Mouse (Mus musculus): ENCODE measurements at regions not wholly inside any gene's neighbourhood (a gene's known extent, or its start where the extent isn't known, plus 50 kb on each side); places are given as distances from the start of the nearest gene placed in this dataset.
A peak's percentile ranks its signal among the peaks of the same experiment; 100 is the strongest.

DNA sequence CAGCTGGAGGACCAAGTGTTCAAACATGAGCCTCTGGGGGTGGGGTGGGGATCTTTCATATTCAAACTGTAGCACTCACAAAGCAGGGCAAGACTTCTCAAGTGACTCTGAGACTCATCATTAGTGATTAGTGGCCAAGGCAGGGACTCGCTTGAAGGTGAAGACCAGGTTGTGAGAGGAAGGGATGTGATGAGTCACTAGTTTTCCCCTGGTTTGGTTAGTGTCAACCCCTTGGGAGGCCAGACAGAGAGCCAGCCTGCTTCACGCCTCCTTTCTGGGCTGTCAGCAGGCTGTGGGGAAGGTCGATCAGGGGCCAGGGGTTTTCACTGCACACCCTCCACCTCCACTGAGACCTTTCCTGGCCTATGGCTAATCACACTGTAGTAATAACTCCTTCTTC, 65.2 kb downstream of the Slc30a10 start:
- ATAC-seq (replicated peaks; ENCODE audit: low FRiP score, low read depth) (no peak), DNase-seq (ENCODE audit: low spot score) (no peak)
- no peak for TF ChIP-seq CTCF (IDR thresholded peaks at IDR 0.05; ENCODE audit: low read depth)
- WGBS, result 40% methylated on average over 3 of the region's 3 CpGs
- H3K9me3 ChIP-seq (replicated peaks; ENCODE audit: low read length), result no peaks in the 10 kb centered on the region
- no peak overlapping the region for H3K9ac ChIP-seq (ENCODE audit: low read depth, low read length)
- no peaks in the 10 kb centered on the region for H3K4me1 ChIP-seq (replicated peaks; ENCODE audit: insufficient read depth, low read length)
- no peaks in the 10 kb centered on the region for H3K36me3 ChIP-seq (ENCODE audit: insufficient read depth, low read length)
- no peak overlapping the region for H3K4me2 ChIP-seq (ENCODE audit: low read length)
- H3K27ac ChIP-seq, result no peak overlapping the region
- no peak overlapping the region for H3K4me3 ChIP-seq (replicated peaks; ENCODE audit: low read depth, low read length)
- no peaks in the 10 kb centered on the region for H3K27me3 ChIP-seq (ENCODE audit: insufficient read depth, low read length)

DNA sequence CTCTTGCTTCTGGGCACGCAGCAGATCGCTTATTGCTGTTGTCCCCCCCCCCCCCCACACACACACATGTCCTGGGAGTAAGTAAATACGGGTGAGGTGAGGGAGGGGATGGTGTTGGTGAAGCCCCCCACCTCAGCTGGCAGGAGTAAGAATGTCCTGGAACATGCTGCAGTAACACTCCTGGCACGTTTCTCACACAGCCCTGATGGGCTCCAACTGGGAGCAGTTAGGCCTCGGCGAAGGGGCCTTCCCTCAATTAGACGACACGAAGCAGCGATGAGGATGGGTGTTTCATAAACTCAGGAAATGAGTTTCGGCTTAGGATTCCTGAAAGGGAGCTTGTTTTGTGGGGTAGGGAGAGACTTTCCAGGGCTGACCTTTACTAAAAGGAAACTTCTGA, 69.4 kb downstream of the Slc30a10 start:
- 58% methylated on average over 10 of the region's 10 CpGs for WGBS

DNA sequence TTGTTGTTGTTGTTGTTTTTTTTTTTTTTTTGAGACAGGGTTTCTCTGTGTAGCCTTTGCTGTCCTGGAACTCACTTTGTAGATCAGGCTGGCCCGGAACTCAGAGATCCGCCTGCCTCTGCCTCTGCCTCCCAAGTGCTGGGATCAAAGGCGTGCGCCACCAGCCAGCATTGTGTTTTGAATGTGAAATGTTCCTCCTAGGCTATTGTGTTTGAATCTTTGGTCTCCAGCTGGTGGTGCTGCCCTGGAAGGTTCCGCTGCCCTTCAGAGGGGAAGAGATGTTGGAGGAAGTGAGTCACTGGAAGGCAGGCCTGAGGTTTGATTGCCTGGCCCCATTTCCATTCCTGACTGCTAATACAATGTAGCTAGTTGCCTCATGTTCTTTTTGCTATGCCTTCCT, 78.8 kb downstream of the Slc30a10 start:
- Histone ChIP-seq H3K4me1 (replicated peaks; ENCODE audit: insufficient read depth, low read length) (no peaks in the 10 kb centered on the region), H3K27me3 (ENCODE audit: insufficient read depth, low read length) (no peaks in the 10 kb centered on the region), H3K36me3 (ENCODE audit: insufficient read depth, low read length) (no peaks in the 10 kb centered on the region), H3K27ac (no peak overlapping the region), H3K4me2 (ENCODE audit: low read length) (no peak overlapping the region), H3K9me3 (replicated peaks; ENCODE audit: low read length) (no peaks in the 10 kb centered on the region), H3K4me3 (replicated peaks; ENCODE audit: low read depth, low read length) (no peak overlapping the region), H3K9ac (ENCODE audit: low read depth, low read length) (no peak overlapping the region)
- over 99% methylated on average over 5 of the region's 5 CpGs for WGBS
- no peak for ATAC-seq (replicated peaks; ENCODE audit: low FRiP score, low read depth)
- TF ChIP-seq CTCF (IDR thresholded peaks at IDR 0.05; ENCODE audit: low read depth), result no peak
- DNase-seq (ENCODE audit: low spot score), result no peak

More for the DNA sequence above, 69.4 kb downstream of the Slc30a10 start:
- DNase-seq (ENCODE audit: low spot score), result no peak
- no peak for ATAC-seq (replicated peaks; ENCODE audit: low FRiP score, low read depth)
- Histone ChIP-seq H3K27me3 (ENCODE audit: insufficient read depth, low read length) (no peaks in the 10 kb centered on the region), H3K27ac (no peak overlapping the region), H3K4me3 (replicated peaks; ENCODE audit: low read depth, low read length) (no peak overlapping the region), H3K4me2 (ENCODE audit: low read length) (no peak overlapping the region), H3K9me3 (replicated peaks; ENCODE audit: low read length) (no peaks in the 10 kb centered on the region), H3K4me1 (replicated peaks; ENCODE audit: insufficient read depth, low read length) (no peaks in the 10 kb centered on the region), H3K36me3 (ENCODE audit: insufficient read depth, low read length) (no peaks in the 10 kb centered on the region), H3K9ac (ENCODE audit: low read depth, low read length) (no peak overlapping the region)
- TF ChIP-seq CTCF (IDR thresholded peaks at IDR 0.05; ENCODE audit: low read depth), result no peak

DNA sequence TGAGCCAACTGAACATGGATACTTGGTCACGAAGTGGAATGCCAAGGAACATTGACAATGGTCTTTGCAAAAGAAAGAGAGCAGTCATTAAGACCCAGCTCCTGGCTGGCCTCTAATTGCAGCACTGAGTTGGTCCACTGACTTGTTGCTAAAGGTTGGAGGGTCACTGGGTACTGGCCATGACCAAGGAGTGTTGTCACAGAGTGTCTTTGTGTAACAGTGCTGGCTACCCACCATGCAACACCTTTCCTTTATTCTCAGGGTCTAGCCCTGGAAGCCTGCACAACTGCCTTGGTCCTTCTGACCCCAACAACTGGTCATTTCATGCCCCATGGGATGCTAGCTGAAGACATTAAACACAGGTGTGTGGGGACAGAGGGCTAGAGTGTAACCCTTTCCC, 79.5 kb downstream of the Slc30a10 start:
- H3K4me3 ChIP-seq (replicated peaks; ENCODE audit: low read depth, low read length), result no peak overlapping the region
- H3K27me3 ChIP-seq (ENCODE audit: insufficient read depth, low read length), result no peaks in the 10 kb centered on the region
- no peaks in the 10 kb centered on the region for H3K4me1 ChIP-seq (replicated peaks; ENCODE audit: insufficient read depth, low read length)
- H3K4me2 ChIP-seq (ENCODE audit: low read length), result no peak overlapping the region
- no peak for TF ChIP-seq CTCF (IDR thresholded peaks at IDR 0.05; ENCODE audit: low read depth)
- H3K9ac ChIP-seq (ENCODE audit: low read depth, low read length), result no peak overlapping the region
- no peak for DNase-seq (ENCODE audit: low spot score)
- no peak overlapping the region for H3K27ac ChIP-seq
- no peaks in the 10 kb centered on the region for H3K9me3 ChIP-seq (replicated peaks; ENCODE audit: low read length)
- WGBS, result 62% methylated on average over 1 of the region's 1 CpGs
- no peaks in the 10 kb centered on the region for H3K36me3 ChIP-seq (ENCODE audit: insufficient read depth, low read length)
- peak; percentile 40; the same call in 1 of the 2 replicates for ATAC-seq (replicated peaks; ENCODE audit: low FRiP score, low read depth)

DNA sequence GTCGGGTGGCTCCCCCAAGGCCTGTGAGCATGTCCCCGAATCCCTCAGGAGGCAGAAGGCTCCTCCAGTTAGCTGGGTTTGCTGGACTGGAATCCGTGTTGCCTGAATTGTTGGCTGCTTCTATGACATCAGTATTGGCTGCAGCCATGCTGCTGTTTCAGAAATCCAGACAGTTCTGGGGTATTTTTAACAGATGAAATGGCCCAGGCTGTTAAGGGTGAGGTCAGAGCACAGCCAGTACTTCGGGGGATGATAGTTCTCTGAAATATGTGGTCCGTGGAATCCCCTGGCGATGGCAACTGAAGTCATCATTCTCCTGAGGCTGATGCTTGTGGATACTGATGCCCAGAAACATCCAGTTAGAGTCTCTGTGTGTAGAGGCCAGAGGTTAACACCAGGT, 80.7 kb downstream of the Slc30a10 start:
- Histone ChIP-seq H3K4me1 (replicated peaks; ENCODE audit: insufficient read depth, low read length) (no peaks in the 10 kb centered on the region), H3K9ac (ENCODE audit: low read depth, low read length) (no peak overlapping the region), H3K9me3 (replicated peaks; ENCODE audit: low read length) (no peaks in the 10 kb centered on the region), H3K27ac (no peak overlapping the region), H3K27me3 (ENCODE audit: insufficient read depth, low read length) (no peaks in the 10 kb centered on the region), H3K36me3 (ENCODE audit: insufficient read depth, low read length) (no peaks in the 10 kb centered on the region), H3K4me2 (ENCODE audit: low read length) (no peak overlapping the region), H3K4me3 (replicated peaks; ENCODE audit: low read depth, low read length) (no peak overlapping the region)
- no peak for TF ChIP-seq CTCF (IDR thresholded peaks at IDR 0.05; ENCODE audit: low read depth)
- WGBS, result 74% methylated on average over 6 of the region's 6 CpGs
- DNase-seq (ENCODE audit: low spot score), result no peak
- ATAC-seq (replicated peaks; ENCODE audit: low FRiP score, low read depth), result no peak

DNA sequence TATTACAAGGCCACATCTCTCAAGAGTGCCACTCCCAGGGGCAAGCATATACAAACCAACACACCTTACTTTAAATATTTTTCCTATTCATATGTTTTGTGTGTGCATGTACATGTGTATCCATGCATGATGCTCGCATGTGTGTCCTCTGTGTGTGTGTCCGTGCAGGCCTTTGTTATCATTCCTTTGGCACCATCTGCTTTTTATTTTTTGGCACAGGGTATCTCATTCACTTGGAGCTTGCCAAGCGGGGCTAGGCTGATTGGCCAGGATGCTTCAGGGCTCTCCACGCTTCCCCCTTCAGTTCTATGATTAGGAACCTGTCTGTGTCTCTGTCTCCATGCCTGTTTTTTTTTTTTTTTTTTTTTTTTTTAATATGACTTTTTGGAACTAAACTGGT, 82.6 kb downstream of the Slc30a10 start:
- Histone ChIP-seq H3K27ac (no peak overlapping the region), H3K4me3 (replicated peaks; ENCODE audit: low read depth, low read length) (no peak overlapping the region), H3K36me3 (ENCODE audit: insufficient read depth, low read length) (no peaks in the 10 kb centered on the region), H3K4me1 (replicated peaks; ENCODE audit: insufficient read depth, low read length) (no peaks in the 10 kb centered on the region), H3K9ac (ENCODE audit: low read depth, low read length) (no peak overlapping the region), H3K27me3 (ENCODE audit: insufficient read depth, low read length) (no peaks in the 10 kb centered on the region), H3K9me3 (replicated peaks; ENCODE audit: low read length) (no peaks in the 10 kb centered on the region), H3K4me2 (ENCODE audit: low read length) (no peak overlapping the region)
- DNase-seq (ENCODE audit: low spot score), result no peak
- WGBS, result 97% methylated on average over 4 of the region's 4 CpGs
- no peak for TF ChIP-seq CTCF (IDR thresholded peaks at IDR 0.05; ENCODE audit: low read depth)
- no peak for ATAC-seq (replicated peaks; ENCODE audit: low FRiP score, low read depth)

DNA sequence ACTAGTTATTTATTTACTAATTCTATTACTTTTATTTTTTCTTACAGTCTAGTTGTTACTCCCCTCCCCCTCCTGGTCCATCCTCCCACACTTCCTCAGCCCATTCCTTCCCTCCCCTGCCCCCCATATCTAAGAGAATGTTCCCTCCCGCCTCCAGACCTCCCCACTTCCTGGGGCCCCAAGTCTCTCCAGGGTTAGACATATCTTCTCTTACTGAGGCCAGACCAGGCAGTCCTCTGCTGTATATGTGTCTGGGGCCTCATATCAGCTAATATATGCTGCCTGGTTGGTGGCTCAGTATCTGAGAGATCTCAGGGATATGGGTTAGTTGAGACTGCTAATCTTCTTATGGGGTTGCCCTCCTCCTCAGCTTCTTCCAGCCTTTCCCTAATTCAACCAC, 84.8 kb downstream of the Slc30a10 start:
- WGBS, result 32% methylated on average over 1 of the region's 1 CpGs
- Histone ChIP-seq H3K9me3 (replicated peaks; ENCODE audit: low read length) (no peaks in the 10 kb centered on the region), H3K4me2 (ENCODE audit: low read length) (no peak overlapping the region), H3K4me3 (replicated peaks; ENCODE audit: low read depth, low read length) (no peak overlapping the region), H3K27ac (no peak overlapping the region), H3K9ac (ENCODE audit: low read depth, low read length) (no peak overlapping the region), H3K36me3 (ENCODE audit: insufficient read depth, low read length) (no peaks in the 10 kb centered on the region), H3K27me3 (ENCODE audit: insufficient read depth, low read length) (no peaks in the 10 kb centered on the region), H3K4me1 (replicated peaks; ENCODE audit: insufficient read depth, low read length) (no peaks in the 10 kb centered on the region)
- no peak for ATAC-seq (replicated peaks; ENCODE audit: low FRiP score, low read depth)
- no peak for DNase-seq (ENCODE audit: low spot score)
- no peak for TF ChIP-seq CTCF (IDR thresholded peaks at IDR 0.05; ENCODE audit: low read depth)

Measured in kidney, postnatal 0 days (tissue).